Mouse (Mus musculus) E14TG2a.4 (cell line): ENCODE data around the gene Zfhx2.

ENCODE experiments used
- H3K27me3 ChIP-seq: 2 replicates; pipeline ENCODE4 v1.6.1; 2014; ENCODE audit warnings: low read length, control low read depth; ENCODE audit not compliant: insufficient read depth
- H3K36me3 ChIP-seq: 2 replicates; pipeline ENCODE4 v1.6.1; 2014; ENCODE audit warnings: low read length, control low read depth; ENCODE audit not compliant: insufficient read depth
- H3K4me1 ChIP-seq: replicated peaks from 2 replicates; pipeline ENCODE4 v1.6.1; 2014; ENCODE audit warnings: low read depth, low read length, control low read depth
- H3K4me3 ChIP-seq: replicated peaks from 2 replicates; pipeline ENCODE4 v1.5.1; 2014; ENCODE audit warnings: mild to moderate bottlenecking, low read length
- H3K9me3 ChIP-seq: 2 replicates; pipeline ENCODE4 v1.6.1; 2014; ENCODE audit warnings: low read length, control low read depth
- CTCF ChIP-seq: conservative IDR thresholded peaks from 2 replicates; pipeline ENCODE4 v1.5.1; 2014; ENCODE audit warnings: low read length
- NANOG ChIP-seq: IDR thresholded peaks from 2 replicates; pipeline ENCODE4 v1.6.1; 2014; ENCODE audit warnings: borderline replicate concordance, low read length, mixed read lengths
- POU5F1 ChIP-seq: IDR thresholded peaks from 2 replicates; pipeline ENCODE4 v1.6.1; 2014; ENCODE audit warnings: low read length, borderline replicate concordance

The Zfhx2 gene

DNA sequence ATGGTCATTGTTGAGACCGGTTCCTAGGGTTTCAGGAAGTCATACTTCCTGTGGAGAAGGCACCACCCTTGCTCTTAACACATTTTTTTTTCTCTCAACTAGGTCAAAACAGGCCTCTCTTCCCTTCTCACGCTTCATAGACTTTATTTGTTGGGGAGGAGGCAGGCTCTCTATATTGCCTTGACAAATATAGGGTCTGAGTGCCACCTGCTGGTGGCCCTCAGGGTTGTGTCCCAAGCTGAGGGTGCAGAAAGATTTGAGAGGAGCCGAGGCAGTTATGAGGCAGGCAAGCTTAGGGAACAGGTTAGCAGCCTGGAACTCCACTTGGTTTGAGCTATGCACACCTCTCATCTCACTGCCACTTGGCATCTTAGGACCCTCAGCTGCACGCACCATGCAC lies 5.9 kb upstream of the Zfhx2 start:
- H3K4me1 ChIP-seq, result peaks cover 79% of the 10 kb centered on the region
- TF ChIP-seq NANOG, result no peak
- no peak for TF ChIP-seq POU5F1
- peak; percentile 68 for TF ChIP-seq CTCF
- peak overlapping the region; percentile 65; the same call in 1 of the 2 replicates for H3K4me3 ChIP-seq
- H3K36me3 ChIP-seq, result peaks cover 51% of the 10 kb centered on the region
- no peaks in the 10 kb centered on the region for H3K9me3 ChIP-seq
- H3K27me3 ChIP-seq, result no peaks in the 10 kb centered on the region

DNA sequence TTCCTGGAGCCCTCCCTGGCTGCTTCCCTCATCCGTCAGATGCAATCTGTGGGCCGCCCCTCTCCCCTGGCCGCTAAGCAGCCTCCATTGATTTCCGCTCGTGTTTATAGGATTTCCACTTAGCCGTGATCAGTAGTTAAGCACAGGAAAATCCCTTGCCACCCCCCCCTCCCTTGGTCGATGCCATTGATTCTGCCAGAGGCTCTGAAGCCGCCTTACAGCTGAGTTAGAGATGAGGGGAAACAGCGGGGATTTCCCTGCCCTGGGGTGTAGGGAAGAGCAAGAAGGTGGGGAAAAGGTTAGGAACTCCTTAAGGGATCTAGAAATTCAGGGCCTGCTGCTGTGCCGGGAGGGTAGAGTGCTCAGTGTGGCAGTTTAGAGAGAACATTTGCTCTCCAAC lies 5.5 kb upstream of the Zfhx2 start:
- Histone ChIP-seq H3K4me3 (peak overlapping the region; percentile 65), H3K9me3 (no peaks in the 10 kb centered on the region), H3K4me1 (peaks cover 84% of the 10 kb centered on the region), H3K27me3 (no peaks in the 10 kb centered on the region), H3K36me3 (peaks cover 47% of the 10 kb centered on the region)
- TF ChIP-seq NANOG (no peak), POU5F1 (no peak), CTCF (no peak)

DNA sequence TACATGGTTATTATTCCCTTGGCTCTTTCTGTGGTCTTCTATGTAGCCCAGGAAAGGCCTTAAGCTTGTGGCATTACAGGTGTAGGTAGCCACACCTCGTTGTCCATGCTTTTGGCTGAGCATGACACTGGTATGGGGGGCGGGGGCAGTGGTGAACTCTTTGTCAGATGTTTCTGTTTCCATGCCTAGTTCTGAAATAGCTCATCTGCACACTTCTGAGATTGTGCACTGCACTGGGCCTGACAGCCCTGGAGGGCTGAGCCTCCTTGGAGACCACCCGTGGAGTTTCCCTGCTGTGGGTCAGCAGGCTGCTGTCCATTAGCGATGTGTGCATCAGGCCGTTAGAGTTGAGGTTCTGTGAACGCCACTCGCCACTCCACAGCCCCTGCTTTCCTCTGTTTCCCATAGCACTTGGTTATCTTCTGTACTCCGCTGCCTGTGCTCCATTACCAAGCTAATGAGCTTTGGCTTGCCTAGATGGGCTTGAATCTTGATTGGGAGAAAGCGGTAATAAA lies 4.5 kb upstream of the Zfhx2 start:
- H3K27me3 ChIP-seq, result no peaks in the 10 kb centered on the region
- H3K4me3 ChIP-seq, result peak overlapping the region; percentile 65
- H3K4me1 ChIP-seq, result peaks cover 84% of the 10 kb centered on the region
- TF ChIP-seq NANOG (no peak), CTCF (no peak), POU5F1 (no peak)
- H3K36me3 ChIP-seq, result peaks cover 40% of the 10 kb centered on the region
- H3K9me3 ChIP-seq, result no peaks in the 10 kb centered on the region

DNA sequence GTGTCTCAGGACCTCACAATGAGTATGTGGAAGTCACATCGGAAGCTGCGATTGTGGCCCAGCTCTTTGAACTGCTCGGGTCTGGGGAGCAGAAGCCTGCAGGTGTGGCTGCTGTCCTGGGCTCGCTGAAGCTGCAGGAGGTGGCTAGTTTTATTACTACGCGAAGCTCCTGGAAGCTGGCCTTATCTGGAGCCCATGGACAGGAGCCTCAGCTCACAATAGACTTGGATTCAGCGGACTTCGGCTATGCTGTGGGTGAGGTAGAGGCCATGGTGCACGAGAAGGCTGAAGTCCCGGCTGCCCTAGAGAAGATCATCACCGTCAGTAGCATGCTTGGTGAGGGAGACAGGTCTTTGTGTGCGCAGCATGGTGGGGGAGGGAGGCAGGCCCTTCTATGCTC lies 3.5 kb upstream of the Zfhx2 start:
- H3K9me3 ChIP-seq, result no peaks in the 10 kb centered on the region
- H3K4me1 ChIP-seq, result peaks cover 80% of the 10 kb centered on the region
- peak overlapping the region; percentile 87 for H3K4me3 ChIP-seq
- no peaks in the 10 kb centered on the region for H3K27me3 ChIP-seq
- H3K36me3 ChIP-seq, result peaks cover 33% of the 10 kb centered on the region
- TF ChIP-seq POU5F1, result no peak
- TF ChIP-seq CTCF, result no peak
- TF ChIP-seq NANOG, result no peak

DNA sequence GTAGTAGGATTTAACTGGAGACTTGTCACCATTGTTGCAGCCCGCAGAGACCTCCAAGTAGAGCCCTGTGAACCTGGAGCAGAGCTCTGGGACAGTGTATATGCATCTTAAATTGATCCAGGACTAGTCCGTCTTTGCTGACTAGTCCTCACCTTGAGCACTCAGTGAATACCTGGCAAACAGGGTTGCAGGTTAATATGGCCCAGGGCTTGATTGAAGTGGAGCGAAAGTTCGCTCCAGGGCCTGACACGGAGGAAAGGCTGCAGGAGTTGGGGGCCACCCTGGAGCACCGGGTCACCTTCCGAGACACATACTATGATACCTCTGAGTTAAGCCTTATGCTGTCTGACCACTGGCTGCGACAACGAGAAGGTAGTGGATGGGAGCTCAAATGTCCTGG lies 3.1 kb upstream of the Zfhx2 start:
- no peaks in the 10 kb centered on the region for H3K27me3 ChIP-seq
- H3K4me3 ChIP-seq, result peak overlapping the region; percentile 87
- peaks cover 80% of the 10 kb centered on the region for H3K4me1 ChIP-seq
- H3K36me3 ChIP-seq, result peaks cover 33% of the 10 kb centered on the region
- no peaks in the 10 kb centered on the region for H3K9me3 ChIP-seq
- TF ChIP-seq POU5F1 (no peak), CTCF (no peak), NANOG (no peak)

DNA sequence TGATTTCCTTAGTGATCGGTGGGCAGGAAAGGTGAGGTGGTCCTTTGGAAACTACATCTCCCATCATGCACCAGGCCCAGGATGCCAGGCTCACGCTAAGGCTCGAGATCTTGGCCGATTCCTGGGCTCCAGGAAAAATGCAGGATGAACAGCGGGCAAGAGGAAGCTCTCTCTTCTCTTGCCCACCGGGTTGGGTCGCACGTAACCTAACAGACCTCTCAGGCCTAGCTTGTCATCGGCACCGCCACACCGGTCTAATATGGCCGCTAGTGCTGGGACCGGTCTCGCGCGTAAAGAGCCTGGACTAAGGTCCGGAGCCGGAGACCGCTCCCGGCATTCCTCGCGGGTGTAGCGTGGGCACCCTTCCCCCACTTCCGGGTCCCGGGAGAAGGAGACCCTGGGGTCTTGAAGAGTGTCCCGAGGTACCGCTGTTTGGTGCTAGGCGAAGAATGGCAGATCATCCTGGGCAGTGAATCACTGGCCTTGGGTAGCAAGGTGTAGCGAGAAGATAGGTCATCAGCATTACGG lies 2.6 kb upstream of the Zfhx2 start, which contains the start of gene Thtpa:
Gene Thtpa, plus strand, starts transcription at position 81 of the 528 bp plus-strand sequence.
- Histone ChIP-seq H3K27me3 (no peaks in the 10 kb centered on the region), H3K4me3 (peak within 1 kb of the TSS; percentile 87), H3K9me3 (no peaks in the 10 kb centered on the region), H3K36me3 (peaks cover 32% of the 10 kb centered on the region), H3K4me1 (peaks cover 82% of the 10 kb centered on the region)
- TF ChIP-seq NANOG (no peak), POU5F1 (no peak), CTCF (no peak)

DNA sequence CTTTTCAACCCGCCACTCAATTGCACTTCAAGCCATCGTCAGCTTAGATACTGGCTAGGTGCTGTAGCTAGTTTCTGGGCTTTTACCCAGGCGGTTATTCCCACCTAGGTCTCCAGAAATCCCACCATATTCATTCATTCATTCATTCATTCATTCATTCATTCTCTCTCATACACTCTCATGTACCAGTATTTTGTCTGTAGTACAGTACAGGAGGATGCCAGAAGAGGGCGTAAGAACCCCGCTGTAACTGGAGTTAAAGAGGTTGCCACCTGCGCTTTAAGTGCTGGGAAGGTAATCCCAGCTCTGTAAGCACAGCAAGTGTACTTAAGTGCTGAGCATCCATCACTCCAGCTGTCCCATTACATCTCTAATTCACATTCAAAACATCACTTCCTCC lies 1.8 kb upstream of the Zfhx2 start:
- TF ChIP-seq CTCF, result peak; percentile 51
- TF ChIP-seq NANOG, result no peak
- H3K4me1 ChIP-seq, result peaks cover 87% of the 10 kb centered on the region

DNA sequence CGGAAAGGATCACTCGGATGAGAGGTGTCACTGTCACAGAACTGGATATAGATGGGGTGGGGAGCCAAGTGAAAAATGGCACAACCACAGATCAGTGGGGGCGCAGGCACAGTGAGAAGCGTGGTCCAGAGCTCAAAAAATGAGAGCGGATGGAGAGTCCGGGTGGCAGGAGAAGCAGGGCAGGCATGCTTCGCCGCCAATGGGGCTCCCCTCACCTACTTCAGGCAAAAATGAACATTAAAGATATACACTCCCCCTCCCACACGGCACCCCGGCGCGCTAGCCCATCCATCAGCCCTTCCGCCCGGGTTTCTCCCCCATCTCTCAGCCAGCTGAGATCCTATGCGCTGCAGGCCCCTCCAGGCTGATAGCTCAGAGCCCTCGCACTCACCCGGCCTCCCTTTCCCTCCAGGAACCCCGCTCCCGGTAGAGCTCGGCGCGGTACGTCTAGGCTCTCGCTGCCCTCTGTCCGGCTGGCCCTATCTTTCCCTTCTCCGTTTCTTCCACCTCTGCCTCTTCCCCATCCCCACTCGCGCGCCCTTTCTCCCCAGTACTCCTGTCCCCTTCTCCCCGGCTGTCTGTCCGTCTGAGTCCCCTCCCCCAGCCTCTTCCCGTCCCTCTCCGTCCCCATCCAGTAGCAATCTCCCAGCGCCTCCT lies 787 bp downstream of the Zfhx2 start:
- H3K4me1 ChIP-seq, result peaks cover 87% of the 10 kb centered on the region
- no peaks in the 10 kb centered on the region for H3K9me3 ChIP-seq
- peak overlapping the region; percentile 94 for H3K4me3 ChIP-seq
- TF ChIP-seq CTCF (no peak), POU5F1 (no peak), NANOG (no peak)
- H3K36me3 ChIP-seq, result peaks cover 14% of the 10 kb centered on the region; the same call in 1 of the 2 replicates
- no peaks in the 10 kb centered on the region for H3K27me3 ChIP-seq

More for the DNA sequence above, 1.8 kb upstream of the Zfhx2 start:
- H3K36me3 ChIP-seq, result peaks cover 27% of the 10 kb centered on the region
- H3K4me3 ChIP-seq, result peak overlapping the region; percentile 87
- no peaks in the 10 kb centered on the region for H3K27me3 ChIP-seq
- H3K9me3 ChIP-seq, result no peaks in the 10 kb centered on the region
